Mouse (Mus musculus) CH12F3 (cell line): ENCODE results near the gene 9930111J21Rik1.
"Not testable (repeated sequence)": the region's sequence is repeated elsewhere in the genome, so short reads cannot be mapped to it uniquely, and the experiment has no call there.

Source experiments
- in situ Hi-C: fragments of 300-500 bp; cut with MboI; formaldehyde crosslinking; loops from 2 replicates; pipeline ENCODE4 v1.14.3; 2020; ENCODE audit warnings: low sequenced_read_pairs

9930111J21Rik1 gene

GRCm38 (mm10) chr11:48923818-48924217 is 55.4 kb downstream of the 9930111J21Rik1 start:
- in situ Hi-C loops = not testable (repeated sequence)

- in situ Hi-C loops = no loop called here
Observed at GRCm38 (mm10) chr11:48918380-48918779, 60.8 kb downstream of the 9930111J21Rik1 start.

GRCm38 (mm10) chr11:48913611-48914010 is 65.6 kb downstream of the 9930111J21Rik1 start:
- in situ Hi-C loops = no loop called here

GRCm38 (mm10) chr11:48908459-48908858 is 70.7 kb downstream of the 9930111J21Rik1 start:
- in situ Hi-C loops = no loop called here

- in situ Hi-C loops = no loop called here
Observed at GRCm38 (mm10) chr11:48902021-48902420, 77.2 kb downstream of the 9930111J21Rik1 start, which contains the start of gene Gm5431. Gm5431 (minus strand) TSS chr11:48902214.

- in situ Hi-C loops = not testable (repeated sequence)
Observed at GRCm38 (mm10) chr11:48901567-48901930, 77.6 kb downstream of the 9930111J21Rik1 start.

GRCm38 (mm10) chr11:48900654-48901566 is 78.3 kb downstream of the 9930111J21Rik1 start:
- in situ Hi-C loops = not testable (repeated sequence)

GRCm38 (mm10) chr11:48898812-48899431 is 80.3 kb downstream of the 9930111J21Rik1 start:
- in situ Hi-C loops = no loop called here
